Mouse (Mus musculus): Measurements from ENCODE around the gene Ppp1r12b.

DNA sequence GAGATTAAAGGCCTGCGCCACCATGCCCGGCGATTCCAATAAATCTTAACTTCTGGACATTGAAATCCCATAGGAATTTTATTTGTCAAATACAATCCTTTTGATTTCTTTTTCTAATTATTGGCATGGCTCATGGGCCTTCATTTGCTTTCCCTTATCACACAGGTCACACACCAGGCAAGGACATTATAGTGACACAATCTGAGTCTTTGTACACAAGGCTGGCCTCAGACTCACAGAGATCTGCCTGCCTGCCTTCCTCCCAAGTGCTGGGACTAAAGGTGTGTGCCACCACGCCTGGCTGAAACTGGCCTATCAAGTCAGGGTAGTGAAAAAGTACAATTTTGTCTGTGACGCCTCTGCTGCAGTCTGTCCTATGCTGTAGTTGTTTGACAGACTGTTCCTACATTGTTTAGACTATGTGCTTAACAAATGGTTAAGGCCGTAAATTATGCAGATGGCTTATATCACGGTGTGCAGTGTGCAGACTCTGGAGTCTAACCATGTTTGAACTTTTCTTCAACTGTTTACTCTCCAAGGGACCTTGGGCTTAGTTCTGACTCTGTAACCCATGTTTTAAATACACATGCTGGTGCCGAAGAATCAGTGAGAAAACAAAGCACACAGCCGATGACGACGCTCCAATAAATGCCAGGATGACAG, 191.8 kb downstream of the Ppp1r12b start:
- no peak for TF ChIP-seq TCF3 (IDR thresholded peaks at IDR 0.05; ENCODE audit: insufficient read length, low read depth)
- TF ChIP-seq POLR2A (IDR thresholded peaks at IDR 0.05; ENCODE audit: insufficient read length, low read depth), result no peak
- no peak for TF ChIP-seq POLR2AphosphoS2 (IDR thresholded peaks at IDR 0.05; ENCODE audit: insufficient read length, low read depth)
- no peak for TF ChIP-seq MYOG (IDR thresholded peaks at IDR 0.05; ENCODE audit: control insufficient read depth in 1 of 3, insufficient read depth in 1 of 3, insufficient read length in 2 of 3, low read depth in 2 of 3)
- TF ChIP-seq SRF (IDR thresholded peaks at IDR 0.05; ENCODE audit: control insufficient read depth, insufficient read length, low read depth), result no peak
- no peak for TF ChIP-seq TCF12 (IDR thresholded peaks at IDR 0.05; ENCODE audit: insufficient read depth, poor library complexity, severe bottlenecking)
- TF ChIP-seq E2F4 (IDR thresholded peaks at IDR 0.05; ENCODE audit: insufficient read depth), result no peak
- no peak for TF ChIP-seq USF1 (IDR thresholded peaks at IDR 0.05; ENCODE audit: low read depth)
- no peak for TF ChIP-seq MAX (IDR thresholded peaks at IDR 0.05; ENCODE audit: low read depth)
- TF ChIP-seq REST (IDR thresholded peaks at IDR 0.05; ENCODE audit: insufficient read depth, insufficient read length), result no peak
